Mouse (Mus musculus): ENCODE measurements at regions not wholly inside any gene's neighbourhood (a gene's known extent, or its start where the extent isn't known, plus 50 kb on each side); places are given as distances from the start of the nearest gene placed in this dataset.

GRCm38 (mm10) chr12:117417991-117418390 is 98.3 kb upstream of the Rapgef5 start:
- TF ChIP-seq CTCF (IDR thresholded peaks at IDR 0.05; ENCODE audit: low read depth, low read length) = no peak
- no peak for TF ChIP-seq POLR2A (IDR thresholded peaks at IDR 0.05; ENCODE audit: extremely low read depth, insufficient read depth, low read length)
